Mouse (Mus musculus) kidney, postnatal 4 days (tissue): Measurements from ENCODE around the gene Tpra1.
A peak's percentile ranks its signal among the peaks of the same experiment; 100 is the strongest.

Experiments
- DNase-seq, 2 experiments: peaks; one replicate each; pipeline ENCODE4 v3.0.0; 2021; ENCODE audit warnings: mixed read lengths in 2 of 2

Tpra1 gene

DNA sequence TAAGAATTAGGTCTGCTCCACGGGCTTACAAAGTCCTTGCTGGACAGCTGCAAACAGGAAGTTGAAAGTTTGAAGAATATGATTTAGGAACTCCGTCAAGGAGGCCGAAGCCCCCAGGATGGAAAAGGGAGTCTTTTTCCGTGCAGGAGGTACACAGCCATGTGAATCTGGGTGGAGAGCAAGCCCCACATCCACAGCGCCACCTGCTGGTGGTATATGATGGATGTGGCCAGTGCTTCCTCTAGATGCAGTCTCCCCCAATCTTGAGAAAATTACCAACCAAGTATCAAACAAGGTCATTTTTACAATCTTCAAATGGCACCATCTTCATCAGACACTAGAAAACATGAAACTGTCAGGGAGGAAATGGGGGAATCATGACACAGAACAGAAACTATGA is 8.5 kb upstream of the Tpra1 start:
- peak; percentile 83 to 86 for DNase-seq

DNA sequence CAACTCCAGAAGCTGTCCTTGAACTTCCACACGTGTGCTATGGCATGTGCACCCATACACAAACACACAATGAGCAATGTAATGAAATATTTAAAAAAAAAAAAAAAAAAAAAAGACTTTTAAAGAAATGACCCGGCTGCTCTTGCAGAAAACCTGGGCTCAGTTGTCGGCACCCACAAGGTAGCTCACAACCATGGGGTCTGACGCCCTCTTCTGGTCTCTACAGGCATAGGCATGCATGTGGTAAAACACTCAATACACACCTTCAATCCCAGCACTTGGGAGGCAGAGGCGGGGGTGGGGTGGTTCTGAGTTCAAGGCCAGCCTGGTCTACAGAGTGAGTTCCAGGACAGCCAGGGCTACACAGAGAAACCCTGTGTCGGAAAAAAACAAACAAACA is 6.1 kb upstream of the Tpra1 start:
- DNase-seq = no peak

DNA sequence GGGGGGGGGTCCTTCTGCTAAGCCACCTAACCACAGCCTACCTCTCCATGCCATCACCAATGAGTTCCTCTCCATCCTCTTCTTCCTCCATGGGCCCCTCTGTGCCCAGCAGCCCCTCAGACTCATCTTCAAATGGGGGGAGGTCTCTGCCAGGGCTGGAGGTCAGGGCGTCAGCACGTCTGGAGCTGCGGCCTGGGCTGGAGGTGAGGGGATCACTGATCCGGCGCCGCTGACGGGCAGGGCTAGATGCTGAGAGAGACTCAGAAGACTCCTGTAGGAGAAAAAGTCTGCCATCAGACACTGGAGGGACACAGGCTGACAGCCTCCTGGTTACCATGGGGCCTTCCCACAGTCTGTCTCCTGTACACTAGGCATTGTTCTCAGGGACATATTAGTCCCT is 4.8 kb upstream of the Tpra1 start:
- no peak for DNase-seq

DNA sequence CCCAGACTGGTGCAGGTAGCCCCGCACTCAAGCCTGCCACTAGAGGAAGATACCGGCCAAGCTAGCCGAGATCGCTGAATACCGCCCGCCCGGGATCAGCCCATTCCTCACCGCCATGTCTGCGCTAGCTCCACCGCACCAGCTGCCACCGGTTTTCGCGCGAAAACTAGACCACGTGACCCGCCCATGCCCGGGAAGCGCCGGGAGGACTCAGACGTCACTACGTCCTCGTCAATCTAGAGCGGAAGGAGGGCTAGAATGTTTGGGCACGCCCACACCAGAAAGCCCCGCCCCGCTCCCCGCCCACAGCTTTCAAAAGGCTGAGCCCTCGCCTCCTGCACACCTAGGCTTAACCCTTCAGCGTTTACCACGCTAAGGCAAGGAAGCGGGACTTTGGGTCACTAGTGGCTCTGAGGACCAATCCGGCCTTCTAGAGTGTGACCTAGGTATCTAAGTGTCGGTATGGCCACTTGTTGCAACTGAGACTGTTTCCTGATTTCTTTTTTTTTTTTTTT is 3.5 kb upstream of the Tpra1 start, which contains the start of gene Mcm2:
Gene Mcm2 (minus strand): TSS at position 247 of the 515 bp plus-strand sequence.
- peak; percentile 99 for DNase-seq

DNA sequence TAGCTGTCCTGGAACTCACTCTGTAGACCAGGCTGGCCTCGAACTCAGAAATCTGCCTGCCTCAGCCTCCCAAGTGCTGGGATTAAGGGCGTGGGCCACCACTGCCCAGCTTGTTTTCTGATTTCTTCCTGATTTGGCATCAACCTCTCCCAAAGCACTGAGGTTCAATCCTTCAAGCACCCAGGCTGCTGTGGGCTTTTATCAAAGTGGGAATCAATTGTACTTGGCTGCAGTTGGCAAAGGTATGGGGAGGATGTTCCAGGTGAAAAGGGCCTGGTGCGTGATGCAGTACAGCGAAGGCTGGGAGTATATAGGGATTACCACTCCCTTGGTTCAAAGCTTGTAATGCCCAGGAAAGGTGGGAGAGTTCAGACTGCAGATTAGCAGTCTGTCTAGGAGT is 3.0 kb upstream of the Tpra1 start:
- no peak for DNase-seq

DNA sequence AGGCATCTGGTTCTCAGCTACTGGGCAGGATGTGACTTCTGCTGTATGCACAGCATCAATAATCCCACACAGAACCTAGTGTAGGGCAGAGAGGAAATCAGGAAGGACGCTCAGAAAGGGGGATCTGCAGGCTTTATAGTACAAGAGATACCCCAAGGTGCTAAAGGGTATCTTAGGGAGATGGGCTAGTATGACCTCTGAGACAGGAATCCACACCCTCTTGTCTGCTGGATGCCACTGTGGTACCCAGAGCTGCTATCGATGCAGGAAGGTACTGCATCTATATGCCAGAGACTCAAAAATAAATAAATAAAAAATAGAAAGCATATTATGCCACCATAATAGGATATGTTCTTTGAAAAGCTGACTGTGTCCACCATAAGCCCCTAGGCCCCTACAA is 2.4 kb upstream of the Tpra1 start:
- no peak for DNase-seq

DNA sequence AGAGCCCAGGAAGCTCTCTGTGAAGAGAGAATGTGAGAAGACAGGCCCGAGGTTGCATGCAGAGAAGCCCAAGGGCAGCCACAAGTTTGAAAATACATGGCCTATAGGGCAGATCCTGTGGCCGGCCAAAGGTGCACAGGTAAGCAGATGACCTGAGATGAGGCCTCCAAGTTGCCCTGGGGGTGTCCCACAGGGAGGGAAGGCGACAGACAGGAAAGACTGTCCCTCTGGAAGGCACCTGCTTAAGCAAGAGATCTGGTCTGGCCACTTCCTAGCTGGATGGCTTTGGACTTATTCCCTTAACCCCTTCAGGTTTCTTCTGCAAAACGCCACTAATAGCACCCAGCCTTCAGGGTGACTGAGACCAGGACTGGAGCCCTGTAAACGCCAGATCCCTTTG is 580 bp upstream of the Tpra1 start:
- no peak for DNase-seq

DNA sequence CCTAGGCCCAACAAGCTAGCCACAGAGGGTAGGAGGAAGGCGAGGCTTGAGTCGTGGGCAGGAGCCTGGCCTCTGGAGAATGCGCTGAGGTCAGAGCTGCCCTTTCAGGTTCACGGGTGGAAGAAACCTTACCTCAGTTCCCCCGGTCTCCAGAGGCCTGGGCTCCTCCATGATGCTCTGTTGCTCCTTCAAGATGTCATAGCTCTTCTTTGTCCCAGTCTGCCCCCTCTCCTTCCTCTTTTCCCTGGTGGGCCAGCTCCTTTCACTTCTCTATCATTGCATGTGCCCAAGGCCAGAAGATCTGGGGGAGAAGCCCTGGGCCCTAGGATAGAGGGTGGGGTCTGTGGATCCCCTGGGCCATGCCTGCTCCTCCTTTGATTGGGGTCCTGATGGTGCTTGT is 1.7 kb downstream of the Tpra1 start:
- no peak for DNase-seq

DNA sequence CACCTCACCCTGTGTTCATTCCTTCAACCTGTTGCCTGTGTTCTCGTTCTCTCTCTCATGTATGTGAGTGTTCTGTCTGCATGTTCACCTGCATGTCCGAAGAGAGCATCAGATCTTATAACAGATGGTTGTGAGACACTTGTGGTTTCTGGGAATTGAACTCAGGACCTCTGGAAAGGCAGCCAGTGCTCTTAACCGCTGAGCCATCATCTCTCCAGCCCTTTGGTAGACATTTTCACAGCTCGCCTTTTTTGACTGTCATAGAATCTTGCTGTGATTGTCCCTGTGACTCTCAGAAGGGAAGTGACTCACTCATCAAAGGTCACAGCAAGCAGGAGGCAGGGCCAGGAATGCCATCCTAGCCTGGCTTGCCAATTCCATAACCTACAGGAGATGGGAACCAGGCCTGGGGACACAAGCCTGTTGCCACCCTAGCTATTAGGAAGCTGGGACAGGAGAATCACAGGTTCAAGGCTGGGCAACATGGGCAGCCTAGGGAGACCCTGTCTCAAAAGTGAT is 2.5 kb downstream of the Tpra1 start:
- no peak for DNase-seq

DNA sequence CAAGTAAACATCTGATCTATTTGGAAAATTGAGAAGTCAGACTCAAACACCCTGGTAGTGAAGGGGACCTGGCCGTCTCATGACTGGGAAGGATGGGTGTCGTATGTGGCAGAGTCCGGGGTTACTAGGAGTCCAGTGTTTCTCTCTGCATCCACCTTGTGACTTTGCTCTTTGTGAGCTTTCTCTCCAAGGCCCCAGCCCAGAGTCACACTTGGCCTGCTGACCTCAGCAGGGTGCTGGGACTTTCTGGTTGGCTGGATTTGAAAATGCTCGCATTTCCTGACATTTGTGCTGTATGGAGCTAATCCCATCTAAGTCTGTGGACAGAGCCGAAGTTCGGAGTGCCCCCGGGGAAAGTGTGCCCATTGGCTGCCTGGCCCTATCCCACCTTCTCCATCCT is 3.0 kb downstream of the Tpra1 start:
- no peak for DNase-seq

DNA sequence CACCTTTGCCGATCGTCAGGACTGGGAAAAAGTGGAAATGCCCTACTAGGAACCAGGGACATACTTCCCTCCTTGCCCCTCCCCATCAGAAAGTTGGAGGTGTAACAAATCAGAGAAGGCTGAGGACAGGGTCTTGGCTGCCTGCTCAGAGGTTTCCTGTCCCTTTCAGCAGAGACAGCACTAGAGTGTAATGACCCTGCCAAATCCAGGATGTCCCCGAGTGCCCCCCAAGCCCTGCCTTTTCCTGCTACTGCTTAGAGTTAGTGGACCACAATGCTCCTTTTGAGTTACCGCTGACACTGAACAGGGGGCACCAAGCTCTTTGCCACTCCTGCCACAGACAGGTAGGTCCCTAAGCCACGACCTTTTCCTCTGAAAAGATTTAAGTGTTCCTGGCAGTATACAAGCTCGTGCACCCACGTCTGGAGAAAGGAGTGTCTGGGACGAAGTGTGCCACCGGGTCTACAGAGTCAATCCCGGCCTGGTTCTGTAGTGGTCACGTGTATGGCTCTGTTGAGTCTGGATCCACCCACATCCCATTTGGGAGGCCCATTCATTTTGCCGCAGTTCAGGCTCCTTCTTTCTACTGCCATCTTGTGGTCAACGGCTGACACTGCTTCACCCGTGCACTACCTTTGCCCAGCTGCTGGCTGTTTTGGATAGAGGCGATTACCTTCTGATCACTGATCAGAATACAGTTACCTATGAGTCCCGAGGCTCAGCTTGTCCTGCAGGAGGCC is 4.5 kb downstream of the Tpra1 start:
- peak; percentile 73 to 80 for DNase-seq

DNA sequence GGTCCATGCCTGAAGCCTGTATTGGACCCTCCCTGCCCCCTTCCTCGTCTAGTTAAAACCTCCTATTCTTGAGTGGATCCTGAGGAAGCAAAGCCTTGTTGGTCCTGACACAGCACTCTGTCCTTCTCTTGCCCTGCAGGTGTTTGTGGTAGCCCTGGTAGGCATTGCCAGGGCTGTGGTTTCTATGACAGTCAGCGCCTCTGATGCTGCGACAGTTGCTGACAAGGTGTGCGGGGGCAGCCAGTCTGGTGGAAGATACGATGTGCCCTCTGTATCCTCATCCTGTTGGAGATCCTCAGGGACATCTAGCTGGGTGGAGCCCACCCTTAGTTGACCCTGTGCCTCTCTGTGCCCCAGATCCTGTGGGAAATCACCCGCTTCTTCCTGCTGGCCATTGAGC is 7.1 kb downstream of the Tpra1 start:
- DNase-seq = no peak

DNA sequence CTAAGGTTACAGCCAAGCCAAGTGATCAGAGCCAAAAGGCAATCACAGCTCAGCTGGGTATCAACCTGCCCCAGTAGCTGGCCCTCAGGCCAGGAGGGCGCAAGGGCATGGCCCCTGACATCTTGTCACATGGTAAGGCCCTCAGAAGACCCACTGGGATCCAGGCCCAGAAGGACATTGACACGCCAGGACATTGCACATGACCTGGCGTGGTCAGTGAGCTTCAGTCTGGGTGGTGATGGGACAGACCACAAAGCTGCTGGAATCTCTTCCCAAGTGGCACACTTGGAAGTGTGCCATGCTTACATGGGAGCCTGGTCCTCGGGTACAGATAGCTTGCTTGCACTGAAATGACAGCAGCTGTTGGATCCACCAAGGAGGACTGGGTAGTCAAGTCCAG is 11.0 kb downstream of the Tpra1 start:
- DNase-seq = no peak

DNA sequence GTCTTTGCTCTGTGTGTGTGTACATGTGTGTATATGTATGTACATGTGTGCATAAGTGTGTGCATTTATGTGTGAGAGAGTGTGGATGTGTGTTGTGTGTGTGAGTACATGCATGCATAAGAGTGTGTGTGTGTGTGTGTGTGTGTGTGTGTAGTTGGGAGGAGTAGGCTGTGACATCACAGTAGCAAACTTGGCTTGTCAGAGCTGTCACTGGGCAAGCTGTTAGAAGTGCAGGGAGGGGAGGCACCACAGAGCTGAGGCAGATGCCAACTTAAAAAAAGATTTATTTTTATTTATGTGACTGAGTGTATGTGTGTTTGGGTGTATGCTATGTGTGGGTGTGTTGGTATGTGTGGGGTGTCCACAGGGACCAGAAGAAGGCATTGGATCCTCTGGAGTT is 11.4 kb downstream of the Tpra1 start:
- no peak for DNase-seq

DNA sequence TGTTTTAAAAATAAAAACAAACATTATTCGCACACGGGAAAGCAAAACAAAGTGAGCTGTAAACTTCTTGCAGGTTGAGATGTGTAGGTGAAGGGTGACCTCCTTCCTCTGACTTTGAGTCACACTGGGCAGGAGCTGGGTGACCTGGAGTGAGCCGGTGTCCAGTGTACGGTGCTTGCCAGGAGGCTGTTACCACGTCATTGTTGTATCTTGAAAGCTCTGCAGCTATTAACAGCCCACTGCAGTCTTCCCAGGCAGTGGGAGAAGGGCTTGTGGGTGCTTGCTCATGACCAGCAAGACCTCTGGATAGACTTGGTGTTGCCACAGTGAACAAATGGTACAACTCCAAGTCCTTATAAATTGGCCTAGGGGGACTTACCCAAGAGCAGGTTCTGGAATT is 12.7 kb downstream of the Tpra1 start:
- DNase-seq = no peak

DNA sequence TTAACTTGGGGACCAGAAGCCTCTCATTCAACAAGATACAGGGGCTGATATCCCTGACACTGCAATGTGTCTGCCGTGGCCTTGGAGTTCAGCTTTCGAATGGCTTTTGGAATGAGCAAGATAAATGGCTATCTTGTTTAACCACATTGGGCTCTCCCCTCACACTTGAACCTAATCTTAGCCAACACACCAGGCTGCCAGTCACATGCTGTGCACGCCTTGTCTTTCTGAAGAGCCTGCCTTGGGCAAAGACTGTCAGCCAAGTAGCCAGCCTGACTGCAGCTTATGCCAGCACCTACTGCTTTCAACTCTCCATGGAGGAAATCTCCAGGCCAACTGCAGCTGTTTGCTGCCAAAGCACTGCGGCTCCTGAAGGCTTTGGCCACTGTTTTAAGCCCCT is 13.5 kb downstream of the Tpra1 start:
- DNase-seq = no peak

DNA sequence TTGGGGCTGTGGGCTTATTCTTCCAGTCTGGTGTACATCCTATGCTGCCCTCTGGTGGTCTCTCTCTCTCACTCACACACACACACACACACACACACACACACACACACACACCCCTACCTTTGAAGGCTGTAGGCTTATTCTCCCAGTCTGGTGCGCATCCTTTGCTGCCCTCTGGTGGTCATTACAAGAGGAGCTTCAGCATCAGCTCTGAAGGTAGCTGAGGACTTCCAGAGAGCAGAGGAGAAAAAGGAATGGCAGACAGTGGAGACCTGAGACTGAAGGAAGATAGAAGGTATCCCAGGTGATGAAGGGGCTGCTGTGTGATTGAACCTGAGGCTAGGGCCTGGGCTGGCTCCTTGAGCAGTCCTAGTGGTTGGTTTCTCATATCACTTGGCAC is 14.1 kb downstream of the Tpra1 start:
- DNase-seq = peak; percentile 60 to 71

DNA sequence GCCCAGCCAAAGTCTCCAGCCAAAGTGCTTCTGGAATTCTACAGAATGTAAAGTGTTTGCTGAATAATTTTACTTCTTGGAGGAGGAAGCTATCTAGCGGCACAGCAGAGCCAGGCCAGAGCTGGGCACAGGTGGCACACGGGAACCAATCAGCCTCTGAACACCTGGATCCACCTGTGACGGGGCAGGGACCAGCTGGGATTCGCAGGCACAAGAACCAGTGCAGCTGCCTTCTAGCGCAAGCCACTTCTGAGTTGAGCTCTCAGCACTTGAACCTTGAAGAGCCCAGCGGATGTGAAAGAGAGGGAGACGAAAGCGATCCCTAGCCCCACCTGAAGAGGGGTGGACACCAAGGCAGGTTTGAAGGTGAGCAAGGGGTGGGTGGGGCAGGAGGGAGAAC is 16.8 kb downstream of the Tpra1 start:
- DNase-seq = no peak

DNA sequence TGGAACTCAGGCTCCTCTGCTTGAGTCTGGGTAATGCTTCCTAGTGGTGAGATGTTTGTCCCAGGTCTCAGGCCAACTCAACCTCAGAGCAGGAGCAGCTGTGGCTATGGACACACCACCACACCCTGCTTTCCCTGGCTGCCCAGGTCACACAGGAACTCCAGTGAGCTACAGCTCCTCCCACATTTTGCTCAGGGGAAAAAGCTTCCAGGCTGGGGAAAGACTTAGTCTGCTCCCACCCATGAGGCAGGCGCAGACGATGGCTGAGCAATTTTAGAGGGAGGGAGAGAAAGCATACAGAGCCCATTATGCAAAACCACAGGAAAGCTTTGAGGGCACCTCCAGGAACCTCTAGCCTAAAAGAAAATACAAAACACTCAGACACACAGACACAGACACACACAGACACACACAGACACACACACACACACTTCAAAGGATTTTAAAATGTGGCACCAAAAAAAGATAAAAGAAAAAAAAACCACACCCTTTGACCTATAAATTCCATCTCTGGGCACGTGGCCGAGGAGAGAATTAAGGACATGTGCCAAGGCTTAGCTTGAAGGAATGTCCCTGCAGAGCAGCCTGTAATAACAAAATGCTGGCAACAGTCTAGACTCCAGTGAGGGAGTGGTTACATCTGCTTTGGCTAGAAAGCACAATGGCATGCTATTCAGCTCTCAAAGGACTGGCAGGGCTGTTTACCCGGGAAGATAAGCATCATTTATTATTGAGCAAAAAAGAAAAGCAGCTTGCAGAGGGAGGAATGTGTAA is 22.6 kb downstream of the Tpra1 start:
- peak; percentile 66 to 79 for DNase-seq

DNA sequence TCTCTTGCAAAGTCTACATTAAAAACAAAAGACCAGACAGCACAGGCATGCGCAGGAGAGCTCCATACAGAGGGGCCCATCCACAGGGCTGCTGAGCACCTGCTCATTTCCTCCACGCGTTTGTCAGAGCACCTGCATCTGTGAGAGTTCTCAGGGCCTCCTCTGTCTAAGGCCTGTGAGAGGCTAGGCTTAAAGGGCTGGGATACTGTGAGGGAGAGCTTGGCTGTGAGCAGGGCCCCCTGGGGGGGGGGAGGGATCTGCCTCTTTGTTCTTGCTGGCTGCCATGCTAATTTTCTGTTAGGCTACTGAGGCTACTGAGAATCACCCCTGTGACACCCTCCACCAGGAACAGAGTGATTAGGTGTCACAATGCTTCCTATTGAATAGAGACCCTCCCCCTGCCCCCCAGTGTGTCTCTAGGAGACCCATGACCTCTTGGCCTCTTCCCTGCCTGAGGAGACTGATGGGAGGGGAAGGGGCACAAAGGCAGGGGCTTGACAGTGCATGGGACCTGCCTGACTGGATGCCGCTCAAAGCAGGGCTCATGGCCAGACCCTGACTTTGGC is 23.7 kb downstream of the Tpra1 start:
- DNase-seq = peak in 1 of 2 experiments; percentile 26

DNA sequence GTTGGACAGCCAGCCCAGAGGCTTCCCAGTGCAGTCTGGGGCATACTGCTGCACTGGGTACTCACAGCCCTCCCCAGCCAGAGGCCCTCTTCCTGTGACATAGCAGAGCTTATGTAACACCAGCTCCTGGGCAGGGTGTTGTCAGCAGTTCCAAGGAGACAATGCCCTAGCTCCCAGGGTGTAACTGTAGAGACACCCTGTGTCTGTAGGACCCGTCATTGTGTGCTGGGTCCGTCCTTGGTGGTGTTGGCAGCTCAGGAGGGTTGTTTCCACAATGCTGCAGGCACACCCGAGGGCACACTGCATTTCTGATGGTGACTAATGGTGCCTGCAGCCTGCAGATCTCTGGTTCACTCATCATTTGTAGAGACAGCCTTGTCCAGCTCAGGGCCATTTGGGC is 24.8 kb downstream of the Tpra1 start:
- no peak for DNase-seq

DNA sequence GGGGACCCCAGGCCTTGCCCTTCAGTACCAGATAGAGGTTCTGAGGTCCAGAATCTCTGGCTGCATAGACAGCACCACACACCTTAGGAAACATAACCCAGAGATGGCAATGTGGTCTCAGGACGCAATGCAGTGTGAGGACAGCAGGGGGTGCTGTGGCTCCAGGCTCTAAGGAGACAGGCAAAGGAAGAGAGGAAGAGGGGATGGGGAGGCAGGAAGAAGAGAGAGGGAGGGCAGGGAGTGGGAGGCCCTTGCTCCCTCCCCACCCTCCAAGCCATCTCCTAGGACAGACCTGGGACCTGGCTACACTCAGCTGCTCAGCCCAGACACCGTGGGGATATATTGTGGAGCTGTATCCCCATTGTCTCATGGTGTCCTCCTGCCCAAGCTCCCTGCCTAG is 25.5 kb downstream of the Tpra1 start:
- DNase-seq = peak; percentile 88

DNA sequence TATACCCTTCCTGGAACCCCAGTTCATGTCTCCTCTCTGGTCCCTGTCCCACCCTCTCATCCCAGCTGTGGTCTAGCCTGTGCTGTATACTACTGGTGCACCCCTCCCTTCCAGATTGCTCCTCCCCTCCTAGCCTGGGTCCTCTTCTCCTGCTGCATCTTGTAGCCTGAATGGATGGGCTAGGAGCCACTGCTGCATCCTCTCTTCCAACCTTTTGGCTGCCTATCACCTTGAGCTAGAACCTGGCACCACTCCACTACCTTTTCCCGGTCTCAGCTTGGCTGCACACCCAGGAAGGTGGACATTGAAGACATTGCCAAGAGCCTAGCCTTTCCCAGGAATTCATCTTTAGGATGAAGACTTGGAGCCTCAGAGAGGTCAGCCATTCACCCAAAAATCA is 26.0 kb downstream of the Tpra1 start:
- DNase-seq = no peak

DNA sequence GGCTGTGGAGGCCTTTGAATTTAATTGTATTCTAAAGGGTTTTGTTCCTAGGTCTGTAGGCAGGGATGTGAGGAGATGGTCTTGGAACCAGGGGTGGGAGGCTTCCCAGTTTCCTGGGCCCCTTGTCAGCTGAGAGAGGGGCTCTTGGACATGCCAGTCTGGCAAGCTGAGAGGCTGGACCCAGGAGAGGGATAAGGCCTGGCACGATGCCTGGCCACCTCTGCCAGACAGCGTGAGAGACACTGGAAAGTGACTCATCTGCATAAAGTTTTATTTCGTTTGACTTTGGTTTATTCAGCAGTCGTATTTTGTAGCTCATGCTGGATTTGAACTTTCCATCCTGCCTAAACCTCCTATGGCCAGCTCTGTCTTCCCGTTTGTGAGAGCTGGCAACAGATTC is 26.5 kb downstream of the Tpra1 start:
- no peak for DNase-seq
